Mouse (Mus musculus): ENCODE measurements at regions not wholly inside any gene's neighbourhood (a gene's known extent, or its start where the extent isn't known, plus 50 kb on each side); places are given as distances from the start of the nearest gene placed in this dataset.

- TF ChIP-seq CTCF (IDR thresholded peaks at IDR 0.05; ENCODE audit: borderline replicate concordance, insufficient read depth, low read depth, low read length) (0 out of 2 replicates have a peak, but pooled peaks have one; percentile 15), POLR2A (IDR thresholded peaks at IDR 0.05; ENCODE audit: borderline replicate concordance, insufficient read depth, low read length) (no peak)
Measured at GRCm38 (mm10) chr3:61839355-61840009, 473.7 kb upstream of the B430305J03Rik start.

Data from cerebellum, adult 2 months (tissue).